Comparison of ENCODE assay signal across 8 mouse cellular contexts in genomic region chr1:177259038-177259600, GRCm38 (mm10). TPM values are rescaled to one million over a fixed set of nuclear protein-coding genes. Genes with fewer than 3 reads are reported as not detected.
DNase-seq lines count a peak whose midpoint lies in the region; ATAC-seq lines count a peak whose summit lies in the region.

No protein-coding gene starts in this region.

- H3K4me2 ChIP-seq in forebrain, embryonic 15.5 days (replicated peaks) = peak overlapping the region; percentile 78
- H3K4me2 ChIP-seq in liver, embryonic 13.5 days = peak overlapping the region; percentile 97

- ATAC-seq in forebrain, embryonic 15.5 days (replicated peaks) = no peak
- no peak for ATAC-seq in liver, embryonic 13.5 days (ENCODE audit: low read depth)
- ATAC-seq in megakaryocyte-erythroid progenitor cell, adult 5-6 weeks (replicated peaks; ENCODE audit: low FRiP score, low TSS enrichment, poor library complexity, severe bottlenecking) = no peak; the same call in 1 of the 2 replicates
- no peak for ATAC-seq in megakaryocyte progenitor cell, adult 5-6 weeks (replicated peaks; ENCODE audit: poor library complexity)

- peak overlapping the region; percentile 96 for H3K4me3 ChIP-seq in forebrain, embryonic 15.5 days
- H3K4me3 ChIP-seq in liver, embryonic 13.5 days (replicated peaks) = peak overlapping the region; percentile 78

- 27% methylated on average over 16 of the region's 16 CpGs for WGBS in forebrain, embryonic 15.5 days
- 25% methylated on average over 16 of the region's 16 CpGs for WGBS in liver, embryonic 13.5 days (ENCODE audit: insufficient replicate concordance)

- no peaks in the 10 kb centered on the region for H3K27me3 ChIP-seq in forebrain, embryonic 15.5 days
- peaks cover 17% of the 10 kb centered on the region for H3K27me3 ChIP-seq in liver, embryonic 13.5 days

- peak overlapping the region; percentile 100 for H3K27ac ChIP-seq in forebrain, embryonic 15.5 days (replicated peaks)
- peak overlapping the region; percentile 73 for H3K27ac ChIP-seq in liver, embryonic 13.5 days

- peaks cover 26% of the 10 kb centered on the region for H3K4me1 ChIP-seq in forebrain, embryonic 15.5 days
- H3K4me1 ChIP-seq in liver, embryonic 13.5 days (replicated peaks) = peaks cover 19% of the 10 kb centered on the region

- no peaks in the 10 kb centered on the region for H3K36me3 ChIP-seq in forebrain, embryonic 15.5 days
- no peaks in the 10 kb centered on the region for H3K36me3 ChIP-seq in liver, embryonic 13.5 days

- H3K9ac ChIP-seq in forebrain, embryonic 15.5 days (replicated peaks) = peak overlapping the region; percentile 98
- H3K9ac ChIP-seq in liver, embryonic 13.5 days = peak overlapping the region; percentile 84

- peak; percentile 13 for DNase-seq in embryo, embryonic 10 days (ENCODE audit: low spot score)
- DNase-seq in embryo, embryonic 9.5 days (ENCODE audit: extremely low spot score) = no peak
- DNase-seq in 3T3-L1 (ENCODE audit: low read depth, low spot score) = peak; percentile 21
- DNase-seq in liver, embryonic 13.5 days = no peak
- no peak for DNase-seq in layer of hippocampus, adult 8-10 months (ENCODE audit: low spot score in 2 of 2)

- no peaks in the 10 kb centered on the region for H3K9me3 ChIP-seq in forebrain, embryonic 15.5 days
- no peaks in the 10 kb centered on the region for H3K9me3 ChIP-seq in liver, embryonic 13.5 days (replicated peaks)

RNA-seq across cellular contexts. Expression of gene Akt3, which starts 1.1 kb away (rescaled TPM):
- polyA plus RNA-seq in forebrain, embryonic 15.5 days (2015; fragmentation: Nextera tagmentation; extraction: Ambion mirVana) = 37.3 and 38.8 TPM in 2 replicates
- polyA plus RNA-seq in liver, embryonic 13.5 days (2015; fragmentation: Nextera tagmentation; extraction: Ambion mirVana) = 0.66 and 0.96 TPM in 2 replicates
- 9.5 and 12.6 TPM in 2 replicates for total RNA-seq in megakaryocyte-erythroid progenitor cell, adult 5-6 weeks (2014; fragmentation: Nextera tagmentation)
- total RNA-seq in megakaryocyte-erythroid progenitor cell, adult 5-6 weeks (2017) = 22.6 and 23.7 TPM in 2 replicates
- 100 to 1,000 TPM; 208 to 256 (median 240) TPM for total RNA-seq in layer of hippocampus, adult 8-10 months (2022)
- total RNA-seq in megakaryocyte progenitor cell, adult 5-6 weeks (2015) = 35.5 and 39.3 TPM in 2 replicates
- total RNA-seq in megakaryocyte progenitor cell, adult 5-6 weeks (2017) = 48.1 and 49.0 TPM in 2 replicates

Comparison
In these comparisons a context has a peak if more than half of its experiments do, and no peak if none do; other contexts are left out.
1. DNase-seq: peak in embryo, embryonic 10 days (single experiment) and 3T3-L1 (single experiment); none in embryo, embryonic 9.5 days (single experiment), liver, embryonic 13.5 days (single experiment) and layer of hippocampus, adult 8-10 months (0 of 2).
2. RNA of gene Akt3, which starts 1.1 kb away (total RNA-seq): 208 to 256 TPM in layer of hippocampus, adult 8-10 months; 35.5 to 49.0 TPM in megakaryocyte progenitor cell, adult 5-6 weeks and 9.5 to 23.7 TPM in megakaryocyte-erythroid progenitor cell, adult 5-6 weeks; every median in the first group is over 4 times any median in the second.